Mouse (Mus musculus) MEL (cell line): ENCODE data around the gene Snx29. TPM values are rescaled to one million over a fixed set of nuclear protein-coding genes. Genes with fewer than 3 reads are reported as not detected.
A peak's percentile ranks its signal among the peaks of the same experiment; 100 is the strongest.

Source experiments
- DNase-seq: peaks from one replicate; pipeline ENCODE4 v3.0.0; 2011; ENCODE audit warnings: low read depth, low spot score
- H3K27ac ChIP-seq: 2 replicates; pipeline ENCODE4 v1.5.1; 2012; ENCODE audit warnings: low read depth, mild to moderate bottlenecking, control low read depth, low read length, moderate library complexity; ENCODE audit not compliant: control insufficient read depth
- H3K27me3 ChIP-seq, 2 experiments: fragments of 150-350 bp in 1 of 2; sonication (generic) in 1 of 2; 2 replicates each; pipeline ENCODE4 v1.6.1; 2012; ENCODE audit warnings: low read length in 2 of 2, mild to moderate bottlenecking in 2 of 2, improper control_type of control experiment in 1 of 2, moderate library complexity in 1 of 2; ENCODE audit not compliant: insufficient read depth in 2 of 2, control insufficient read depth in 1 of 2
- H3K36me3 ChIP-seq, 2 experiments: 2 replicates each; pipeline ENCODE4 v1.6.1; 2012 to 2014; ENCODE audit warnings: low read length in 2 of 2, improper control_type of control experiment in 1 of 2, inconsistent platforms in 1 of 2, mild to moderate bottlenecking in 1 of 2; ENCODE audit not compliant: insufficient read depth in 2 of 2, control insufficient read depth in 1 of 2
- H3K4me1 ChIP-seq, 2 experiments: fragments of 150-350 bp in 1 of 2; sonication (generic) in 1 of 2; 2 replicates each; pipeline ENCODE4 v1.6.1; 2012; ENCODE audit warnings: low read length in 2 of 2, improper control_type of control experiment in 1 of 2, mild to moderate bottlenecking in 1 of 2; ENCODE audit not compliant: insufficient read depth in 2 of 2, control insufficient read depth in 1 of 2
- H3K4me3 ChIP-seq, 2 experiments: fragments of 150-350 bp in 1 of 2; sonication (generic) in 1 of 2; 2 replicates each; pipeline ENCODE4 v1.5.1; 2012; ENCODE audit warnings: low read depth in 2 of 2, low read length in 2 of 2, mild to moderate bottlenecking in 2 of 2, moderate library complexity in 2 of 2, control low read depth in 1 of 2, improper control_type of control experiment in 1 of 2; ENCODE audit not compliant: control insufficient read depth in 1 of 2, insufficient read depth in 1 of 2
- H3K79me2 ChIP-seq: 2 replicates; pipeline ENCODE4 v1.6.1; 2012; ENCODE audit warnings: mild to moderate bottlenecking, low read length, moderate library complexity; ENCODE audit not compliant: control insufficient read depth, poor library complexity, insufficient read depth
- H3K9ac ChIP-seq: 2 replicates; pipeline ENCODE4 v1.6.1; 2012; ENCODE audit warnings: low read depth, mild to moderate bottlenecking, control low read depth, low read length, moderate library complexity; ENCODE audit not compliant: control insufficient read depth, poor library complexity, severe bottlenecking
- H3K9me3 ChIP-seq: fragments of 150-350 bp; sonication (generic); replicated peaks from 2 replicates; pipeline ENCODE4 v1.6.1; 2012; ENCODE audit warnings: mild to moderate bottlenecking, low read length, improper control_type of control experiment, moderate library complexity; ENCODE audit not compliant: insufficient read depth
- BHLHE40 ChIP-seq: IDR thresholded peaks from 2 replicates; pipeline ENCODE4 v1.6.1; 2012; ENCODE audit warnings: low read depth, mild to moderate bottlenecking, inconsistent platforms, low read length, improper control_type of control experiment, borderline replicate concordance
- CHD1 ChIP-seq: IDR thresholded peaks from 2 replicates; pipeline ENCODE4 v1.6.1; 2012; ENCODE audit warnings: low read depth, mild to moderate bottlenecking, inconsistent platforms, low read length, improper control_type of control experiment
- CTCF ChIP-seq, 3 experiments: IDR thresholded peaks in 2 of 3; conservative IDR thresholded peaks in 1 of 3; 2 replicates each; pipeline ENCODE4 v1.5.1; 2011 to 2012; ENCODE audit warnings: low read length in 3 of 3, low read depth in 2 of 3, mild to moderate bottlenecking in 2 of 3, improper control_type of control experiment in 1 of 3, inconsistent platforms in 1 of 3, mixed read lengths in 1 of 3, moderate library complexity in 1 of 3; ENCODE audit not compliant: control insufficient read depth in 1 of 3, insufficient read depth in 1 of 3, poor library complexity in 1 of 3, severe bottlenecking in 1 of 3
- E2F4 ChIP-seq: IDR thresholded peaks from 2 replicates; pipeline ENCODE4 v1.6.1; 2011; ENCODE audit warnings: low read depth, low read length, improper control_type of control experiment, borderline replicate concordance
- ETS1 ChIP-seq: IDR thresholded peaks from 2 replicates; pipeline ENCODE4 v1.6.1; 2012; ENCODE audit warnings: low read depth, mild to moderate bottlenecking, inconsistent platforms, low read length, improper control_type of control experiment, moderate library complexity
- GABPA ChIP-seq: IDR thresholded peaks from 2 replicates; pipeline ENCODE4 v1.6.1; 2012; ENCODE audit warnings: low read depth, mild to moderate bottlenecking, inconsistent platforms, low read length, improper control_type of control experiment, moderate library complexity
- JUND ChIP-seq: IDR thresholded peaks from 2 replicates; pipeline ENCODE4 v1.6.1; 2011; ENCODE audit warnings: low read depth, mild to moderate bottlenecking, improper control_type of control experiment, low read length
- KAT2A ChIP-seq: conservative IDR thresholded peaks from 2 replicates; pipeline ENCODE4 v1.6.1; 2012; ENCODE audit warnings: low read depth, low read length, improper control_type of control experiment, inconsistent platforms
- MAFK ChIP-seq: IDR thresholded peaks from 2 replicates; pipeline ENCODE4 v1.6.1; 2011; ENCODE audit warnings: low read depth, mild to moderate bottlenecking, low read length, improper control_type of control experiment, borderline replicate concordance
- MAX ChIP-seq: IDR thresholded peaks from 2 replicates; pipeline ENCODE4 v1.6.1; 2011; ENCODE audit warnings: low read length, improper control_type of control experiment
- MEF2A ChIP-seq: IDR thresholded peaks from 2 replicates; pipeline ENCODE4 v1.6.1; 2014; ENCODE audit warnings: low read depth, mild to moderate bottlenecking, inconsistent platforms, low read length, improper control_type of control experiment; ENCODE audit not compliant: poor library complexity, insufficient replicate concordance, severe bottlenecking; ENCODE audit errors: extremely low read depth
- MYC ChIP-seq: IDR thresholded peaks from 2 replicates; pipeline ENCODE4 v1.6.1; 2011; ENCODE audit warnings: low read depth, mild to moderate bottlenecking, low read length, improper control_type of control experiment, moderate library complexity
- NELFE ChIP-seq: IDR thresholded peaks from 2 replicates; pipeline ENCODE4 v1.6.1; 2011; ENCODE audit warnings: low read depth, low read length, improper control_type of control experiment
- POLR2AphosphoS2 ChIP-seq: IDR thresholded peaks from 2 replicates; pipeline ENCODE4 v1.6.1; 2011; ENCODE audit warnings: low read length, improper control_type of control experiment
- RAD21 ChIP-seq: IDR thresholded peaks from 2 replicates; pipeline ENCODE4 v1.6.1; 2011; ENCODE audit warnings: mild to moderate bottlenecking, low read depth, low read length, improper control_type of control experiment
- RCOR1 ChIP-seq: IDR thresholded peaks from 2 replicates; pipeline ENCODE4 v1.6.1; 2012; ENCODE audit warnings: low read depth, mild to moderate bottlenecking, inconsistent platforms, low read length, improper control_type of control experiment
- SIN3A ChIP-seq: IDR thresholded peaks from 2 replicates; pipeline ENCODE4 v1.6.1; 2012; ENCODE audit warnings: low read length, improper control_type of control experiment, inconsistent platforms
- SMC3 ChIP-seq: IDR thresholded peaks from 2 replicates; pipeline ENCODE4 v1.6.1; 2011; ENCODE audit warnings: low read depth, low read length, improper control_type of control experiment
- TAL1 ChIP-seq: IDR thresholded peaks from 2 replicates; pipeline ENCODE4 v1.6.1; 2012; ENCODE audit warnings: mild to moderate bottlenecking, inconsistent platforms, low read length, moderate library complexity, mixed read lengths
- TBP ChIP-seq: IDR thresholded peaks from 2 replicates; pipeline ENCODE4 v1.8.0; 2011; ENCODE audit warnings: low read depth, low read length, improper control_type of control experiment
- UBTF ChIP-seq: IDR thresholded peaks from 2 replicates; pipeline ENCODE4 v1.6.1; 2012; ENCODE audit warnings: low read depth, mild to moderate bottlenecking, inconsistent platforms, low read length, improper control_type of control experiment, moderate library complexity, borderline replicate concordance; ENCODE audit not compliant: insufficient read depth
- USF1 ChIP-seq: IDR thresholded peaks from 2 replicates; pipeline ENCODE4 v1.6.1; 2014; ENCODE audit warnings: low read depth, mild to moderate bottlenecking, inconsistent platforms, low read length, improper control_type of control experiment, moderate library complexity
- ZC3H11A ChIP-seq: IDR thresholded peaks from 2 replicates; pipeline ENCODE4 v1.6.1; 2012; ENCODE audit warnings: low read depth, mild to moderate bottlenecking, inconsistent platforms, low read length, improper control_type of control experiment
- ZMIZ1 ChIP-seq: IDR thresholded peaks from 2 replicates; pipeline ENCODE4 v1.6.1; 2012; ENCODE audit warnings: low read depth, mild to moderate bottlenecking, inconsistent platforms, low read length, improper control_type of control experiment, moderate library complexity
- polyA plus RNA-seq, 2 experiments: library from polyadenylated mRNA; stranded (reverse) in 1 of 2; unstranded in 1 of 2; fragments of >175 nt in 1 of 2; fragments of >200 nt in 1 of 2; gene quantifications; 2 replicates each; pipeline versions ENCODE4 v1.2.1 to v1.2.4; 2012; ENCODE audit warnings: low replicate concordance in 2 of 2, low read depth in 1 of 2; ENCODE audit not compliant: insufficient read length in 2 of 2, insufficient read depth in 1 of 2, missing spikeins in 1 of 2
- total RNA-seq: library from RNA; depleted of rRNA; stranded (reverse); fragments of 300-350 nt; gene quantifications from 2 replicates; pipeline ENCODE4 v1.2.3, GENCODE M21; 2012

Snx29 gene
- total and polyA plus RNA-seq, 3 experiments, result 0.72 to 0.73 TPM; not detected in 1

DNA sequence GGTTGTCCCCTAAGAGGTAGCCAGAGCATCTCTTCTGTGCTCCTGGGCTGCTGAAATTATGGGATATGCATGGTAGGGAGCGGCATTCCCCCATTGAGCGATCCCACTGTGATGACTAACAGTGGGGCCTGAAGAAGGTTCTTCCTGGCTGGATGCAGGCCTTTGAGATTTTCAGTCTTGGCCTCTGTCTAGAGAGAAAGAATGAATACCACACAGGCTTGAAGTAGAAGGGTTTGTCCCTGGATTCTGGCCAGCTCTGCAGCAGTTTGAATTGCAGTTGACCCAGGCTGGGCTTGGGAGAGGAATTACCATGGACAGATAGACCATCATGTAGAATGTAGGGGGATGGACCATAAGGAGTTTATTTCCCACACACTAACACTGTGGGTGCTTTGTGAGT, 159.5 kb downstream of the Snx29 start:
- no peaks in the 10 kb centered on the region for H3K27me3 ChIP-seq
- H3K27ac ChIP-seq, result no peak overlapping the region
- TF ChIP-seq E2F4, result no peak
- no peak for TF ChIP-seq ETS1
- TF ChIP-seq RCOR1, result no peak
- TF ChIP-seq RAD21, result no peak
- TF ChIP-seq POLR2AphosphoS2, result no peak
- no peak for TF ChIP-seq TAL1
- TF ChIP-seq USF1, result no peak
- no peak for TF ChIP-seq MAFK
- H3K4me1 ChIP-seq, result no peaks in the 10 kb centered on the region
- H3K4me3 ChIP-seq, result no peak overlapping the region
- H3K9me3 ChIP-seq, result no peaks in the 10 kb centered on the region
- no peaks in the 10 kb centered on the region for H3K36me3 ChIP-seq
- no peak overlapping the region for H3K9ac ChIP-seq
- DNase-seq, result no peak
- H3K79me2 ChIP-seq, result no peaks in the 10 kb centered on the region

DNA sequence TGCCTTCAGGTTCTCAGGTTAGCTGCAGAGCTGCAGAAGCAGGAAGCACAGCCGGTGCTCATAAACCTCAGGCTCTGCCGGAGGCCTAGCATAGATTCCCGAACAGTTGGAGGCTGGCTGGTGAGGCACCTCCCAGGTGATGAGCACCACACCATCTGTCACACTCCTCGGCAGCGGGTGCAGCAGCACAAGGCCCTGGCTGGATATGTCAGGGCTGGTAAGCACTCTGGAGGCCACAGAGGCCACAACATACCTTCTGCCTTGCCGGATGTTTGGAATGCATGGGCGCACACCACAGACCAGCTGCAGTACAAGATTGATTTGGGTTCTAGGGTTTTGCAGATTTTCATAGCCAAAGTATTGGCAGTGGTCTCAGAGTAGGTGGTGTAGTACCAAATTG, 172.2 kb downstream of the Snx29 start:
- no peak for DNase-seq
- Histone ChIP-seq H3K9me3 (no peaks in the 10 kb centered on the region), H3K79me2 (no peaks in the 10 kb centered on the region), H3K27ac (no peak overlapping the region), H3K4me1 (no peaks in the 10 kb centered on the region), H3K27me3 (no peaks in the 10 kb centered on the region), H3K4me3 (no peak overlapping the region), H3K9ac (no peak overlapping the region), H3K36me3 (no peaks in the 10 kb centered on the region)
- TF ChIP-seq MAX (no peak), JUND (no peak), CTCF (IDR thresholded peaks at IDR 0.05 in 2 of 3, conservative IDR thresholded peaks at IDR 0.05 in 1 of 3; ENCODE audit: control insufficient read depth in 1 of 3, insufficient read depth in 1 of 3, low read depth in 2 of 3, low read length in 3 of 3, poor library complexity in 1 of 3, severe bottlenecking in 1 of 3) (no peak), CHD1 (no peak), GABPA (no peak), MEF2A (no peak), SMC3 (no peak)

DNA sequence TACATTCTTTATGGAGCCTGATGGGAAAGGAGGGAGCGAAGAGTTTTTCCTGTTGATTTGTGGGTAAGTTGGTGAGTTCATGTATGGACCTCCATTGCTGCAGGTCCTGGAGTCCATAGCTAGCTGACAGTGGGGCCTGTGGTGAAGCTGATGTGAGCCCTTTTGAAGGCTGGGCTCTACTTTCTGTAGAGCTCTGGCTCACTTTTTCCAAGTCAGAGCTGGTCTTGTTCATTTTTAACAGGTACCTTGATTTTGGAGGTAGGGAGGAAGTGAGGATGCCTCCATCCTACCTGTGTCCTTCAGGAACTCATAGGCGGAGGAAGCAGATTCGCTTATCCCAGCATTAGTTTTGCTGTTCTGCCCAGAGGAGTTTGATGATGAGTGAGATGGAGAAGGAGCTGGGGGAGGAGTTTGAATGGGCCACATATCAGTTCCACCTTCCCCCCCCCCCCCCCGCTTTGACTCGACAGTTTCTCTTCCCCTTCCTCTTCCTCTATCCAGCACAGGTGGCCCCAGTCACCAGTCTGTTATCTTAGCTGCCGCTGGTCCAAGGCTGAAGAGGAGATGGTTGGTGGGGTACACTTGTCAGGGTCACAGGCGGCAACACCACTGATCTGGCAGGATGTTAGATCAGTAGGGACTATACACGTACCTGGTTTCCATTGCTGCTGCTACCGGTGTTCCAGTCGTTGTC, 173.4 kb downstream of the Snx29 start:
- TF ChIP-seq USF1, result no peak
- no peak for TF ChIP-seq UBTF
- no peak for TF ChIP-seq ZC3H11A
- TF ChIP-seq SIN3A, result no peak
- no peak for TF ChIP-seq NELFE
- no peak for TF ChIP-seq MAFK
- TF ChIP-seq GABPA, result no peak
- TF ChIP-seq KAT2A, result no peak
- TF ChIP-seq ZMIZ1, result no peak
- TF ChIP-seq TBP, result no peak
- TF ChIP-seq BHLHE40, result no peak
- TF ChIP-seq MYC, result no peak
- TF ChIP-seq, all 39 proteins: peak for 0
- Histone ChIP-seq H3K36me3 (no peaks in the 10 kb centered on the region), H3K9me3 (no peaks in the 10 kb centered on the region), H3K27ac (no peak overlapping the region), H3K27me3 (no peaks in the 10 kb centered on the region), H3K9ac (no peak overlapping the region), H3K4me1 (no peaks in the 10 kb centered on the region), H3K79me2 (no peaks in the 10 kb centered on the region), H3K4me3 (no peak overlapping the region)
- peak; percentile 23 for DNase-seq
